Mouse (Mus musculus) thymus, postnatal 14 days (tissue): ENCODE measurements around the gene Itpripl2.

Source experiments
- DNase-seq: peaks from one replicate; pipeline ENCODE4 v3.0.0; 2021

The Itpripl2 gene

GRCm38 (mm10) chr7:118491431-118492147 is at the start of gene Itpripl2:
Gene Itpripl2 (minus strand): TSS chr7:118491975.
- peak; percentile 66 for DNase-seq

DNA sequence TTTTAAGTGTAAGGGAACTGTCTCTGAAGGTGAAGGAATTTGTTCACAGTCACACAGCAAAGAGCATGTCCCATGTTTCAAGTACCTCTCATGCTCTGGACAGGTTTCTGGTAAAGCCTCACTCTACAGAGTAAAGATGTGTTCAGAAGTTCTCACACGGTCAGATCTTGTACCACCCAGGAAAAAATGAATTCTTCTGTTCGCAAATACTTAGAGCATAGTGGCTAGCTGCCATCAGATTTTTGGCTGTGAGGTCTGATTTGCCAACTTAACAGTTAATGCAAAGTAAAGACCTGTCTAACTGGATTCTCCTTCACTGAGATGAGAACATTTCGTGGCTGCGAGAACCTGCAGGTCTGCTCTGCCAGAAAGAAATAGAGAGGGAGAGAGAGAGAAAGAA is 43.3 kb upstream of the Itpripl2 start:
- no peak for DNase-seq

DNA sequence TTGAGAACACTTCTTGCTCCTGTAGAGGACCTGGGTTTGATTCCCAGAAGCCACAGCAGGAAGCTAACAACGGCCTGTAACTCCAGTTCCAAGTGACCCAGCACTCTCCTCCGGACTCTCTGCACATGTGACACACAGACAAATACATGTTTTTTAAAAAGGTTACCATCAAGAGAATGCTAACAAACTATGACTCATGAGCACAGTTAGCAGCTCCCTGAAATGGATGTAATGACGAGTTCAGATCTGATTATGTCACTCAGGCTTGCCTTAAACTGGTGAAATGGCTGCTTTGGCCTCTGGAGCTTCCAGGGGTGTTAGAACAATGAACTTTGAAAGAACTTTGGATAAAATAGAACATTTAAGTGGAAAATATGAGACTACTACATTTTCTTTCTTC is 42.6 kb upstream of the Itpripl2 start:
- DNase-seq = no peak

GRCm38 (mm10) chr7:118533178-118533578 is 41.4 kb upstream of the Itpripl2 start, which contains the start of gene Coq7:
Gene Coq7 (minus strand): TSS chr7:118533356.
- DNase-seq = peak; percentile 94

DNA sequence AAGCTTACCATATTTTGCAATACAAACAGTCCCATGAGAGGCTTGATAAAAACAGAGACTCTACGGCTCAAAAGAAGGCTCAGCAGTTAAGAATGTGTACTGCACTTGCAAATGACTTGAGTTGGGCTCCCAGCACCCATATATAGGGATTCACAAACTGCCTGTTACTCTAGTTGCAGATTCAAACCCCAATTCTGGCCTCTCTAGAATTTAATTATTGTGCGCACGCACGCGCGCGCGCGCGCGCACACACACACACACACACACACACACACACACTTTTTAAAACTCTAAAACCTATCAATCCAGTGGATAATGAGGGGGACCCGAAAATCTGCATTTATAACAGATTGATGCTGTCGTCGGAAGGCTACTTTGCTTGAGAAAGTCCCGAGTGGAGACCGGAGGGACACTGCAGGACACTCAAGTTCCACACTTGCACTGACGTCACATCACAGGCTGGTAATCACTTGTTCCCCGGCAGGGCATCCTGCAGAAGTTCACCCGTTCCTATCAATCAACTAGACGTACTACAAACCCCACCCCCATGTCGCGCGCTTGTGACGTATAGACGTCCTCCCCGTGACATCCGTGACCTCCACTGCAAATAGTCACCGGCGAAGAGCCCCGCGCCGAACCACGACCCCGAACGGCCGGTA is 40.9 kb upstream of the Itpripl2 start:
- peak; percentile 98 for DNase-seq

DNA sequence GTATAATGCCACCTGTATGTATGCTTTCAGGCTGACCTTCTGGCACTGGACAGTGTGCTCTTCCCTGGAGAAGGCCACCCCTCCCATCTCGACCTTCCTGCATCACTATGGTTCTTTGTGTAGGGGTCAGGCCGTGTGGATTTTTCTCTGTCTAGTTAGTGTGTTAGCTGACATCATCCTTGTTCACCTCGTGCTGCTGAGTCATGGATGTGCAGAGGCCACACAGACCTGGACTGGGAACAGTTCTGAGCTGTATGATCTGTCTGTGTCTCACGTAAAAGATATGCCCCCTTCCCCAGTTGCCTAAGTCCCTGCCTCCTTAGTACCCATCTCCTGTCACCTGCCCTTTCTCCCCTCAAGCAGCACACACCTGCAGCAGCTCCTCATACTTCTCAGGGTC is 35.2 kb upstream of the Itpripl2 start:
- DNase-seq = no peak

GRCm38 (mm10) chr7:118522077-118522476 is 30.3 kb upstream of the Itpripl2 start:
- no peak for DNase-seq

DNA sequence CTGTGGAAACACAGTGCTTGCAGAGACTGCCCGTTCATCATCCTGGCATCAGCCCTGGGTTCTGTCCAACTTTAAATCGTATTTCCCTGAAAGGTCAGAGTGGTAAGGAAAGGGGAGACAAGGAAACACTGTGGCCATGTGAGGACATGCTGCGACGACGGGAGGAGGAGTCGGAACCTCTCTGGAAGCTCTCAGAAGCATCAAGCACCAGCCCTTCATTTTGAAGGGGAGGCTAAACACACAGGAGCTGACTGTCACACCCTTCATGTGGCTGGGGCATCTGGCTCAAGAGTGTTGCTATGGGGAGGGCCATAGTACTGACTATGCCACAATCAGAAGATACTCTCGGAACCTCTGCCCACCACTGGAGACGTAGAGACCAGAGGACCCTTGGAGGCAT is 27.9 kb upstream of the Itpripl2 start:
- DNase-seq = no peak

- DNase-seq = peak; percentile 83
Measured at GRCm38 (mm10) chr7:118518687-118519086, 26.9 kb upstream of the Itpripl2 start.

- no peak for DNase-seq
Measured at GRCm38 (mm10) chr7:118517819-118518218, 26.0 kb upstream of the Itpripl2 start.

DNA sequence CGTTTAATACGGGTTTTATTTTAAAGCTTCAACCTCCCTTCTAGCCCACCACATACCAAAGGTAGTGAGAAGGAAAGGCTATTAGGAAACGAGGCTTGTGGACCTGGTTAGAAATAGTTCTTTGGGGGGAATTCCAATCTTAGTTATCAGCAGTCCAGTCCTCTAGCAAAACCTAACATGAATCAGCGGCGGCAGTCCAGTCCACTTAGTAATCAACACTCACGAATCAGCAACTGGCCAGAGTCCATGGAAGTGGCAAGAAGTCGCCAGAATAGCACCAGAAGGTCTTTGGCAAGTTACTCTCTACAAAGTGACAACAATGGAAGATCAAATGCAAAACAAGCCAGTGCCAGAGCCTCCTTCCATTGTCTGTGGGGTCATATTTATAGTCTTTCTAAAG is 16.8 kb upstream of the Itpripl2 start:
- DNase-seq = no peak

- no peak for DNase-seq
Measured at GRCm38 (mm10) chr7:118503844-118504243, 12.1 kb upstream of the Itpripl2 start.

- DNase-seq = no peak
Measured at GRCm38 (mm10) chr7:118502333-118502732, 10.6 kb upstream of the Itpripl2 start.

GRCm38 (mm10) chr7:118499784-118500435 is 8.1 kb upstream of the Itpripl2 start:
- no peak for DNase-seq

DNA sequence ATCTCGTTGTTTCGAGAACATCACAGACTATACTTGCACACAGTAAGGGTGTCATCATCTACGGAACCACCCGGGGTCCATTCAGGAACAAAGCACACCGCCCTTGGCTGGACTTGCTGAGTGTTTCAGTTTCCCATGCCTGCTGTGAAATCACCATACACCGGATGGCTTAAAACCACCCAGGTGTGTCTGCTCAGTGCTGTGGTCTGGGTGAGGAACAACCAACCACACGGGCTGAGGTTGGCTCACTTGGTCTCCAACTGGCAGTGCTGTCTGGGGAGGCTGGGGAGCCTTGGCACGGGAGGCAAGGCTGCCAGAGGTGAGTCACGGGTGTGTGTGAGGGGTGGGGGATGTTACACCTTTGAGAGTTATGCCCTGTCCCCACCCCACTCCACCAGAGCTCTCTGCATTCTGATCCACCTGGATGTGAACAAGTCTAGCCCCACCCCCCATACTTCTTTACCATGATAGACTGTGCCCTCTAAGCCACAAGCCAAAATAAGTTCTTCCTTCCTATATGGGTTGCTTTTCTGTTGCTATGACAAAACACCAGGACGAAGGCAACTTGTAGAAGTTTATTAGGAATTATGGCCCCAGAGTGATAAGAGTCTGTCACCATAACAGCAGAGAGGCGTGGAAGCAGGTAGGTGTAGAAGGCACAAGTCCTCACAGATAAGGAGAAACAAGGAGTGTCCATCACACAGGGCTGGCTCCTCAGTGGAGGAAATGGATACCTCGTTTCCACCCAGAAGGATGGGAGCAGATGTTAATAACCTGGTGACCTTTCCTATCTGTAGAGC is 7.4 kb upstream of the Itpripl2 start:
- DNase-seq = peak; percentile 3

GRCm38 (mm10) chr7:118494892-118495579 is 3.3 kb upstream of the Itpripl2 start:
- DNase-seq = no peak

DNA sequence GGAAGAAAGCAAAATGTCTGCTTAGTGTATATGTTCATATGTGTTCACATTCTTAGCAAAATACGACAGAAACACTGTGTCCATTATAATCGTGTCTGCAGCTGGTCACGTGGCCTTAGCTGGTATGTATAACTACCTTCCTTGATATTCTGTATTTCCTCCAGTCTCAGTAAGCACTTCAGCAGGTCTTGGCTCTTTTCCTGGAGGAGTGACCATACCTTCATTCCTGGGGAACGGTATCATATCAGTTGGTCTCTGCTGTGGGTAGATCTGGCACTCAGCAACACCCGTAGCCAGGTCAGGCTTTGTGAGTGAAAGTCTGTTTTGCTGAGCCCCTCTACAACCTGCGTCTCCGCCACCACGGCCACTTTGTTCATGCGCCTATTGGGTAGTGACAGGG is 2.1 kb upstream of the Itpripl2 start:
- no peak for DNase-seq

GRCm38 (mm10) chr7:118490666-118491430 is 927 bp downstream of the Itpripl2 start:
- DNase-seq = peak; percentile 3

DNA sequence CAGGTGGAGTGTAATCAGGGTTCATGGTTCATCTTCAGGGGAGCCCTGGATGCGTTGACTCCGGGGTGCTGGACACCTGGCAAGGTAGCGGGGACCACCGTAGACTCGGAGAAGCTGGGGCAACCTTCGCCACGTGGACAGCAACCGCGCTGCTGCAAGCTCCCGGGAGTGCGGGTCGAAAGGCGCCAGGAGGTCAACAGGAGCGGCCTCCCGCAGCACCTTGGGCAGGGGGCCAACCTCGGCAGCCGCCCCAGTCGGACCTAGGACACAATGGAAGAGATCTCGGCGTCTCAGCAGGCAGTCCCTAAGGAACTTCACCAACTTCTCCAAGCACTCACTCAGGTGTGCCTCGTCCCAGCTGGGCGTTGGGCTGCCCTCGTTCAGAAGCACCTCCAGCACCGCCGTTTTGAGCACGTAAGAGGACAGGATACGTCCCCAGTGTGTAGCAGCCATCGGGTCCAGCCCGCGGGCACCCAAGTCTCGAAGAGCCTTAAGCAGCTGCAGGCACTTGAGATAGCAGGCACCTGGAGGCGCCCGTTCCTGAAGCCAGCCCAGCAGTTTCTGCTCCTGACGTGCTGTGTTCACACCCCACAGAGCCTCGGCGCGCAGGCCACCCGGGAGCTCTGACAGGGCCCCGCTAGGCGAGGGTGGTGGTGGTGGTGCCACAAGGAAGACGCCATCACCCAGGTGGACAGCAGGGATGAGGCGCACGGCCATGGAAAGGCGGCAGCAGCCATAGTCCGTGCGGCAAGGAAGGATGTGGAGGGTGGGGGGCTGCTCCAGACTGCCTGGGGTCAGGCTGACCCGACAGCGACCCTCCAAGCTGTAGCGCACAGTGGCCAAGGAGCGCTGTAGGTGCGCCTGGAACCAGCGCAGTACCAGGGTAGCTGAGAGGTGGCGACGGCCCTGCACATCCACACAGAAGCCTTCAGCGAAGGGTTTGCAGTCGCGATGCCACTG is 1.8 kb downstream of the Itpripl2 start:
- DNase-seq = no peak

DNA sequence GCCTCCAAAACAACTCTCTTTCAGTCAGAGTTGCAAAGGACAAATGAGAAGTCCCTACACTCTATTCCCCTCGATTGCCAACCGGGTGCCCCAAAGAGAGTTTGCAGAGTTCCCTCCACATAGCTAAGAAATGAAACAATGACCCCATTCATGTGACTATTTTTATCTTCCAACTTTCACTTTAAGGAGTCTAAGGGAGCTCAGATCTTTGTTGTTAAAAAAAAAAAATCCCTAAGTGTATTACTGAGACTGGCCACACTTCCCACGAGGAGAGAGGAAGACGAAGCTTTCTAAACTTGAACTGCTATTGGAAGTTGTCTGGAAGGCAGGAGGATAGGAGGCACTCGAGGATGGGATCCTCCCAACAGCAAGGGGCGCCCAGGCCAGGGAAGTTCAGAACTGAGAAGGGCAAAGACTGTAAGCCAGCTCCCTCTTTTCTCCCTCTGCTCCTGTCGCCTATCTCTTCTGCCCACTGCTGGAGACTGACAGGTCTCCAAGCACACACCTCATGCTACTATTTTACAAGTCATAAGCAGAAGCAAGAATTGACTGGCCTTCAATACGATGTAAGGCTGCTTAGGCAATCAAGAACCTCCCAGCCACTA is 3.6 kb downstream of the Itpripl2 start:
- no peak for DNase-seq
